Mouse (Mus musculus): ENCODE results near the gene Aurkc. TPM values are rescaled to one million over a fixed set of nuclear protein-coding genes. Genes with fewer than 3 reads are reported as not detected.

Gene Aurkc
- polyA plus RNA-seq (2012; ENCODE audit: low replicate concordance) = not detected in 2 replicates

GRCm38 (mm10) chr7:6995251-6995650 is at the start of gene Aurkc:
Gene Aurkc, plus strand, starts transcription at chr7:6995300.

Other genes with a start within 250 kb of the Aurkc start
- 3.6 and 4.2 TPM in 2 replicates for gene Zfp954, start 126.2 kb downstream of the Aurkc start, polyA plus RNA-seq (2012; ENCODE audit: low replicate concordance)
- gene Zfp773, start 141.5 kb downstream of the Aurkc start, polyA plus RNA-seq (2012; ENCODE audit: low replicate concordance) = 0.16 and 0.22 TPM in 2 replicates
- 0.66 and 0.74 TPM in 2 replicates for gene Zfp418, start 176.0 kb downstream of the Aurkc start, polyA plus RNA-seq (2012; ENCODE audit: low replicate concordance)
- 0.11 and 0.31 TPM in 2 replicates for gene Zfp772, start 214.7 kb downstream of the Aurkc start, polyA plus RNA-seq (2012; ENCODE audit: low replicate concordance)